Mouse (Mus musculus) mouse embryonic stem cell (cell line): ENCODE measurements around the gene Hist2h3b.
"Not testable (repeated sequence)": the region's sequence is repeated elsewhere in the genome, so short reads cannot be mapped to it uniquely, and the experiment has no call there.

Source experiments
- in situ Hi-C, 2 experiments: fragments of 300-500 bp; cut with MboI; formaldehyde crosslinking; loops; 1 replicate in 1 of 2; 3 replicates in 1 of 2; pipeline ENCODE4 v1.14.3; 2019 to 2020; ENCODE audit warnings: low sequenced_read_pairs in 2 of 2, low pct_unique_long_range_greater_than_20kb in 1 of 2, mixed read lengths in 1 of 2; ENCODE audit not compliant: unreplicated experiment in 1 of 2

Gene Hist2h3b

GRCm38 (mm10) chr3:96287334-96287733 is 18.9 kb downstream of the Hist2h3b start:
- in situ Hi-C loops, result not testable (repeated sequence)

GRCm38 (mm10) chr3:96289201-96289600 is 20.7 kb downstream of the Hist2h3b start:
- in situ Hi-C loops, result no loop called here

- in situ Hi-C loops, result not testable (repeated sequence)
These were observed 22.3 kb downstream of the Hist2h3b start for GRCm38 (mm10) chr3:96290727-96291126.

GRCm38 (mm10) chr3:96292641-96293040 is 24.2 kb downstream of the Hist2h3b start:
- in situ Hi-C loops, result no loop called here

- in situ Hi-C loops, result no loop called here
These were observed 24.9 kb downstream of the Hist2h3b start for GRCm38 (mm10) chr3:96293368-96293767.

- in situ Hi-C loops, result no loop called here
These were observed 25.3 kb downstream of the Hist2h3b start, which contains the start of gene Fcgr1 for GRCm38 (mm10) chr3:96293787-96294186. Fcgr1 (minus strand) TSS chr3:96293969.

- in situ Hi-C loops, result no loop called here
These were observed 29.9 kb downstream of the Hist2h3b start for GRCm38 (mm10) chr3:96298360-96298759.

- in situ Hi-C loops, result no loop called here
These were observed 31.1 kb downstream of the Hist2h3b start for GRCm38 (mm10) chr3:96299562-96299961.

- in situ Hi-C loops, result no loop called here
These were observed 32.5 kb downstream of the Hist2h3b start for GRCm38 (mm10) chr3:96300706-96301529.

GRCm38 (mm10) chr3:96302076-96302475 is 33.6 kb downstream of the Hist2h3b start:
- in situ Hi-C loops, result no loop called here

- in situ Hi-C loops, result no loop called here
These were observed 38.1 kb downstream of the Hist2h3b start for GRCm38 (mm10) chr3:96306506-96306905.

GRCm38 (mm10) chr3:96309441-96309840 is 41.0 kb downstream of the Hist2h3b start:
- in situ Hi-C loops, result no loop called here

- in situ Hi-C loops, result no loop called here
These were observed 44.1 kb downstream of the Hist2h3b start for GRCm38 (mm10) chr3:96312341-96313098.
